16 mouse cellular contexts compared by ENCODE assay signal in the genomic region with DNA sequence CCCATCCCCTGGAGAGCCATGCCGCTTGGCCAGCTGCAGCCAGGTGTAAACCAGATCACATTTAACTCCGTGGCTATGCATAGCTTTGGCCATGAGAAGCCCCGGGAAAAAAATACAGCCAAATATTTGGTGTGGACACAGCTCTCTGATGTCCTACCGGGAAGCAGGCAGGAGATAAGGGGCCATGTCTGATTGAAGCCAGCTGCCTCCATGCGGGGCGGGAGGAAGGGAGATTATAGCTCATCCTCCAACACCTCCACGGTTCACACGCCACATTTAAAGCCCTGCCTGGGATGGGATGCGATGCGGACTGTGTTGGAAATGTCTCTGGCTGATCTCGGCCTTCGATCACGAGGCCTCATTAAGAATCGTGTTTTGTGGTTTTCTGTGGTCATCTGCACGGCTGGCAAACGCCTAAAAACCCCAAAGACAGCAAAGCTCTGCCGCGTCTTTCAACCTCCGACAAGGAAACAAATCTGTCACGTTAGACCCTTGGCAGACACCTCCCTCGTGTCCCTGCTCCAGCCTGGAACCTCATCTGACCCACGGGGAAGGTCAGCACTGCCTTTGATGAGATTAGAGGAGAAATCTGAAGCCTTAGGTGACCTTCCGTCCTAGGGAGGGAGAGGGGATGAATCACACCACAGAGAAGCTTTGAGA.
DNase-seq lines count a peak whose midpoint lies in the region; ATAC-seq lines count a peak whose summit lies in the region.
"Had no signal": no experiment of that assay in that cellular context is flagged by ENCODE, and none has a peak within 500 bp of the region (broad histone marks: within the 10 kb centered on the region; RNA-seq: fewer than 3 reads in every experiment).

No protein-coding gene starts in this region.

- ATAC-seq in heart, embryonic 12.5 days (ENCODE audit: insufficient number of reproducible peaks, low FRiP score), result no peak
- ATAC-seq in lung, embryonic 16.5 days (ENCODE audit: low read depth), result peak; percentile 34; the same call in 1 of the 2 replicates
- ATAC-seq: intestine, postnatal 0 days had no signal

- no peaks in the 10 kb centered on the region for H3K36me3 ChIP-seq in heart, embryonic 12.5 days
- H3K36me3 ChIP-seq in lung, embryonic 16.5 days (ENCODE audit: control insufficient read depth, insufficient read depth, low read length), result no peaks in the 10 kb centered on the region
- H3K36me3 ChIP-seq in limb, embryonic 10.5 days, result no peaks in the 10 kb centered on the region
- H3K36me3 ChIP-seq: embryonic facial prominence, embryonic 15.5 days; forebrain, embryonic 12.5 days; hindbrain, embryonic 10.5 days had no signal

- no peak overlapping the region for H3K27ac ChIP-seq in heart, embryonic 12.5 days (ENCODE audit: poor library complexity, severe bottlenecking)
- H3K27ac ChIP-seq in lung, embryonic 16.5 days (ENCODE audit: low read length), result no peak overlapping the region
- peak overlapping the region; percentile 1; the same call in 1 of the 2 replicates for H3K27ac ChIP-seq in limb, embryonic 10.5 days
- H3K27ac ChIP-seq: embryonic facial prominence, embryonic 15.5 days; forebrain, embryonic 12.5 days; liver, embryonic 14.5 days had no signal

- peaks cover 31% of the 10 kb centered on the region for H3K4me1 ChIP-seq in heart, embryonic 12.5 days (replicated peaks)
- peaks cover 19% of the 10 kb centered on the region for H3K4me1 ChIP-seq in lung, embryonic 16.5 days (replicated peaks; ENCODE audit: control insufficient read depth, insufficient read depth, low read length)
- peaks cover 77% of the 10 kb centered on the region for H3K4me1 ChIP-seq in limb, embryonic 10.5 days
- H3K4me1 ChIP-seq: forebrain, embryonic 12.5 days had no signal

- peak overlapping the region; percentile 20; the same call in 1 of the 2 replicates for H3K4me2 ChIP-seq in heart, embryonic 12.5 days
- no peak overlapping the region; the same call in 1 of the 2 replicates for H3K4me2 ChIP-seq in lung, embryonic 16.5 days (ENCODE audit: low read depth, low read length)
- H3K4me2 ChIP-seq: embryonic facial prominence, embryonic 15.5 days; forebrain, embryonic 12.5 days had no signal

- WGBS in heart, embryonic 12.5 days, result 14% methylated on average over 23 of the region's 23 CpGs
- 24% methylated on average over 23 of the region's 23 CpGs for WGBS in lung, embryonic 16.5 days
- WGBS in limb, embryonic 10.5 days, result 24% methylated on average over 23 of the region's 23 CpGs

- intact Hi-C loops in heart, postnatal 36 days (cut with DNase I), result no loop called here

- H3K27me3 ChIP-seq in heart, embryonic 12.5 days (replicated peaks), result peaks cover 17% of the 10 kb centered on the region
- peaks cover 5% of the 10 kb centered on the region; the same call in 1 of the 2 replicates for H3K27me3 ChIP-seq in lung, embryonic 16.5 days (ENCODE audit: control insufficient read depth, insufficient read depth, low read depth, low read length)
- H3K27me3 ChIP-seq in limb, embryonic 10.5 days (ENCODE audit: low read depth, poor library complexity, severe bottlenecking), result peaks cover 48% of the 10 kb centered on the region
- H3K27me3 ChIP-seq: embryonic facial prominence, embryonic 15.5 days had no signal

- H3K4me3 ChIP-seq in heart, embryonic 12.5 days, result no peak overlapping the region
- no peak overlapping the region for H3K4me3 ChIP-seq in lung, embryonic 16.5 days (ENCODE audit: low read length)
- H3K4me3 ChIP-seq in limb, embryonic 10.5 days, result no peak overlapping the region
- H3K4me3 ChIP-seq: embryonic facial prominence, embryonic 15.5 days; forebrain, embryonic 12.5 days; hindbrain, embryonic 10.5 days had no signal

- H3K9me3 ChIP-seq in heart, embryonic 12.5 days (replicated peaks), result no peaks in the 10 kb centered on the region
- no peaks in the 10 kb centered on the region for H3K9me3 ChIP-seq in lung, embryonic 16.5 days (ENCODE audit: control insufficient read depth, low read length)
- no peaks in the 10 kb centered on the region for H3K9me3 ChIP-seq in limb, embryonic 10.5 days (replicated peaks)
- H3K9me3 ChIP-seq: embryonic facial prominence, embryonic 15.5 days; forebrain, embryonic 12.5 days; hindbrain, embryonic 10.5 days had no signal

- DNase-seq in heart, postnatal 36 days, result no peak
- no peak for DNase-seq in lung, adult 18-20 months
- DNase-seq in adrenal gland, postnatal 10 days, result peak; percentile 45
- no peak for DNase-seq in limb, embryonic 10.5 days (ENCODE audit: low spot score)
- no peak for DNase-seq in urinary bladder, postnatal 4 days (ENCODE audit: low spot score in 2 of 2)
- DNase-seq in frontal cortex, postnatal 10 days (ENCODE audit: low spot score in 2 of 2), result no peak
- DNase-seq: cerebellum, adult 9-10 months; kidney, postnatal 25 days; thymus, postnatal 14 days had no signal

- no peak overlapping the region for H3K9ac ChIP-seq in heart, embryonic 12.5 days
- H3K9ac ChIP-seq in lung, embryonic 16.5 days (ENCODE audit: low read length), result no peak overlapping the region
- H3K9ac ChIP-seq: embryonic facial prominence, embryonic 15.5 days; forebrain, embryonic 12.5 days; liver, embryonic 14.5 days had no signal
